Comparison of ENCODE assay signal across 20 mouse cellular contexts in genomic region chr4:138307739-138308138, GRCm38 (mm10).
"Had no signal": no experiment of that assay in that cellular context is flagged by ENCODE, and none has a peak within 500 bp of the region (broad histone marks: within the 10 kb centered on the region; RNA-seq: fewer than 3 reads in every experiment).

No protein-coding gene starts in this region.

- DNase-seq: kidney, adult 18-20 months; kidney, adult 9 months; kidney, postnatal 25 days; layer of hippocampus, adult 9-11 months; liver, postnatal 0 days; lung, embryonic 14.5 days; lung, postnatal 36 days; retina, postnatal 1 day; thymus, adult 18-20 months; thymus, postnatal 36 days had no signal

- H3K9me3 ChIP-seq: limb, embryonic 15.5 days; midbrain, embryonic 12.5 days; neural tube, embryonic 13.5 days had no signal

- H3K27ac ChIP-seq: kidney, postnatal 0 days; layer of hippocampus, adult 2 months; limb, embryonic 15.5 days; liver, embryonic 14.5 days; midbrain, embryonic 12.5 days; neural tube, embryonic 13.5 days had no signal

- H3K4me2 ChIP-seq: limb, embryonic 15.5 days; liver, embryonic 11.5 days; lung, embryonic 14.5 days; midbrain, embryonic 12.5 days; neural tube, embryonic 13.5 days had no signal

- H3K4me3 ChIP-seq: layer of hippocampus, adult 2 months; limb, embryonic 15.5 days; midbrain, embryonic 12.5 days; myocyte; neural tube, embryonic 13.5 days had no signal

- ATAC-seq: liver, postnatal 0 days; lung, postnatal 0 days; midbrain, embryonic 16.5 days had no signal

- H3K27me3 ChIP-seq: limb, embryonic 15.5 days; midbrain, embryonic 12.5 days; neural tube, embryonic 13.5 days had no signal

- H3K9ac ChIP-seq: limb, embryonic 15.5 days; liver, embryonic 14.5 days; liver, postnatal 0 days; lung, embryonic 14.5 days; midbrain, embryonic 12.5 days; neural tube, embryonic 13.5 days had no signal
